Mouse (Mus musculus) mouse embryonic stem cell (cell line): ENCODE data around the gene Oas1h.

Experiments used
- in situ Hi-C, 2 experiments: fragments of 300-500 bp; cut with MboI; formaldehyde crosslinking; loops; 1 replicate in 1 of 2; 3 replicates in 1 of 2; pipeline ENCODE4 v1.14.3; 2019 to 2020; ENCODE audit warnings: low sequenced_read_pairs in 2 of 2, low pct_unique_long_range_greater_than_20kb in 1 of 2, mixed read lengths in 1 of 2; ENCODE audit not compliant: unreplicated experiment in 1 of 2

Gene Oas1h

GRCm38 (mm10) chr5:120861121-120861520 is at the start of gene Oas1h:
Gene Oas1h (plus strand): TSS chr5:120861421.
- in situ Hi-C loops: no loop called here

DNA sequence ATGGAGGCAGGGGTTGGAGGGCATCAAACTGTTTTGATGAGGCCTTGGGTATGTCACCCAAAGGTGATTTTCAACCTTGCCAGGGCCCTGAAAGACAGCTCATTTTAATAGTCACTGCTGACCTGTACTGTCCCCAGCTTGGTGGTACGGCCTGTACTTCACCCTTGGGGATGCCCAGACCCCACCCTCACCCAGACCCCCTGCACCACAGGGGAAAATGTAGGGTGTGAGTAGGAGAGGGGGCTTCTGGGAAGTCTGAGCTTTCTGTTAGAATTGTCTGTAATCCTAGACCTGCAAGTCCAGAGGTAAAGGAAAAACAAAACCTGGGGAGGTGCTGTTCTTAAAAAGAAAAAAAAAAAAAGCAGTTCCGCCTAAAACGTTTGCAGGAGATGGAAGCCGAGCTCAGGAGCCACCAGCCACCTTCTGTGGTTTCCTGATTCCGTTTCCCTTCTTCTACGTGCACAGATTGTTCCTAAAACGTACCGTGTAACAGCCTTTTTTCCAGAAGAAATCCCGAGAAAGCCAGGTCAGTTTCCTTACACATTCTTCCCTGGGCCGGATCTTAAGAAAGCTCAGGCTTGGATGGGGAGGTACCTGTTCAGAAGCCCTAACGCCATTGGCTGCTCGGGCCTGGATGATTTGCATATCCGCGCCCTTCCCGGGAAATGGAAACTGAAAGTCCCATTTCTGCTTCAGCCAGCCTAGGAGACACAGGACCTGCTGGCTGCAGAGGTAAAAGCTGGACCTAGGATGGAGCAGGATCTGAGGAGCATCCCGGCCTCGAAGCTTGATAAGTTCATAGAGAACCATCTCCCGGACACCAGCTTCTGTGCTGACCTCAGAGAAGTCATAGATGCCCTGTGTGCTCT is 49.0 kb upstream of the Oas1h start, which contains the start of gene Oas1c:
Gene Oas1c, minus strand, starts transcription at position 564 of the 869 bp plus-strand sequence.
- in situ Hi-C loops: no loop called here

DNA sequence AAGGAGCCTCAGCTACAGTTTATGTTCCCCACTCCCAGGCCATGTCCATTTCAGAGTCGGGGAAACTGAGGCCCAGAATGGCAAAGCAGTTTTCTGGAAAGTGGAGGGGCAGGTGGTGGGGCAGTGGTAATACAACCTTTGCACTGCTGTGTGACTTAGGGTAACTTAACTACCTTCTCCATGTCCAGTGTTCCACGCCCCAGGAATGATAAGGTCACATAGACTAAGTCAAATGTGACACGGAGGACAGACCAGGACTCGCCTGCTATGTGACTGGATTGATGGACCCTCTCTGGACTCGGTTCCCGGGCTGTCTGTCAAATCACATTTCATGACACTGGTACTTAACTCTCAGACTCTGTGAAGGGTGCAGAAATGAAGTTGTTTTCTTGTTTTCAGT is 48.2 kb upstream of the Oas1h start:
- in situ Hi-C loops: no loop called here

DNA sequence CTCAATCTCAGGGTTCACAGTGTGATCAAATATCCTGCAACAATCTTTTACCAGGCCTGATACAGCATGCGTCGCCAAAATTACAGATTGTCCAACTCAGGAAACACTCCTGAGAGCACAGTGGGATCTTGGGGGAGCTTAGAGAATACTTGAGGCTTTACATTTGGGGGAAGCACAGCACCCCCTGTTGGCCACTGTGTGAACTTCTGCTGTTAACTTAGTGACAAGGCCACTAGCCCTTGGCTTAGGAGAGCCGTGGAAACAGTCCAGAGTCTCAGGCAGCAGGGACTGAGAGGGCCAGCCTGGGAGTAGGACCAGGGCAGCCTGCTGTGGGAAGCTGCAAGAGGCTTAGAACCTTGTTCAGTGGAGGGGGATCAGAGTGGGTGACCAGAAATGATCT is 45.3 kb upstream of the Oas1h start:
- in situ Hi-C loops: no loop called here

- in situ Hi-C loops: no loop called here
Measured at GRCm38 (mm10) chr5:120818999-120819398, 42.2 kb upstream of the Oas1h start.

DNA sequence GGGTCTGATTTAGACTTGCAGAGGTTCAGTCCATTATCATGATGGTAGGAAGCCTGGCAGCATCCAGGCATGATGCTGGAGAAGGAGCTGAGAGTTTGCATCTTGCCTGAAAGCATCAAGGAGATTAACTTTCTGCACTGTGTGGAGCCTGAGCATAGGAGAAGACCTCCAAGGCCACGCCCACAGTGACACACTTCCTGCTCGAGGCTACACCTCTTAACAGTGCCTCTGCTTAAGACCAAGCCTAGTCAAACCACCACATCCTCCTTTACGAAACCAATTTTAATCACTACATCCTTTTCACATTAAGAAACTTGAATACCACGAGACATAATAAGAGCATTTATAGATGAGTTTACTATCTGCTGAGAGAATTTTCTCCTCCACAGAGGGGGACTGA is 30.2 kb upstream of the Oas1h start:
- in situ Hi-C loops: no loop called here

DNA sequence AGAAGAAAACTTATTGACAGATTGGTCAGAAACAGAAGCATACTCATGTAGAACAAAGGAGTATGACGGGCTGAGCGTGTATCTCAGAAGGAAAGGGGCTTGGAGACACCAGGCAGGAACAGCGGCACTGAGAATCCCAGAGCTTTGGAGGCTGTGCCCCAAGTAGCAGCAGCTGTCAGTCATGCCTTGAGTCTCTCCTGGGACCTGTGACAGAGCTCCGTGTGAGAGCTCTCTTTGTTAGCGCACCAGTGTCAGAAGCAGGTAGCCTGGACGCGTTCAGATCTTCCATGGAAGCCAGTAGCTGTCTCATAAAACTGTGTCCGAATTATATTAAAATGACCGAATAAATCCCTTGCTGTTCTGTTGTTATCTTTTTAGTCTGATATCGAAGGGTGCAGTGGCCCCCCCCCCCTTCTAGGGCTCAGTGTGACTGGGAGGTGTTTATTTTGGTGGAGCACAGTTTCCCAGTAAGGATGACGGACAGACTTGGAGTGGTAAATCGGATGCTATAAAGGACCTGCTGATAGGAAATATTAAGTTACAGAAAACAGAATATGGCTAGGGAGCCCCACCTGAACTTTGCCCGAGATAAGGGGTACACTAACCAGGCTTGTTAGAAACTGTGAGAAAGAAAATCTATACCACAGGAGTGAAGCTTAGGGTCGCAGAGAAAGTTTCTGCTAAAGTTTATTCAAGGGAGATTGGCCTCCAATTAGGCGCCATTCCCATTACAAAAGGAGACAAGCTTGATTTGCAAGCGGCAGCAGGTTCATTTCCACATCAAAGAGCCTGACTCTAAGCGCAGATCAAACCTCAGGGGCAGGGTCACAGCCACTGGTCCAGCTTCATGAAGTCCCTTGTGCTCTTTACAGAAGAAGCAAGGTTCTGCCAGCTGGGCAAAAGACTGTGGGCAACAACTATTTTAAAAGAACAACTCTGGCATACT is 27.6 kb upstream of the Oas1h start:
- in situ Hi-C loops: no loop called here

DNA sequence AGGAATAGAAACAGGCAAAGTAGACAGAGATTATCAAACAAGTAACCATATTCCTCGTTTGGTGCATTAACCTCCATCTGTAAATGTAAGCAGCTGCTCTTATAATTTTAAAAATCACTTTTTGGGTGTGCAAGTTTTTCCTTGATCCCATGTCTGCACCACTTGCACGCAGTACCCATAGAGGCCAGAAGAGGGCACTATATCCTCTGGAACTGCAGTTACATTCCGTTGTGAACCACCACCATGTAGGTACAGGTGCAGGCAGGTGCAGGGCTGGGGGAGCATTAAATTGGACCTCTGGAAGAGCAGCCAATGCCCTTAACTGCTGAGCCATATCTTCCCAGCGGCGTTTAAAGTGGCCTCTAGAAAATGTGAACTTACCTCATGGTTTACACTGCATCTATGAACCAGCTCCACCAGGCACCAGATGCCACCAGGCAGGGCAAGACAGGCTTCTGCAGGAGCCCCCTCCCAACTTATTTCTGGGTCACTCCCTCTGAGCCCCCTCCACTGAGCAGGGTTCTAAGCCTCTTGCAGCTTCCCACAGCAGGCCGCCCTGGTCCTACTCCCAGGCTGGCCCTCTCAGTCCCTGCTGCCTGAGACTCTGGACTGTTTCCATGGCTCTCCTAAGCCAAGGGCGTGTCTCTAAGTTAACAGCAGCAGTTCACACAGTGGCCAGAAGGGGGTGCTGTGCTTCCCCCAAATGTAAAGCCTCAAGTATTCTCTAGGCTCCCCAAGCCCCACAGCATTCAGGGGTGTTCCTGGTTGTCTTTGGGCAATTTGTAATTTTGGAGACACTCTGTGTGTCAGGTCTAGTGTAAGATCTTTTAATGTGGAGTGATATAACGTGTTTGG is 24.3 kb upstream of the Oas1h start:
- in situ Hi-C loops: no loop called here

DNA sequence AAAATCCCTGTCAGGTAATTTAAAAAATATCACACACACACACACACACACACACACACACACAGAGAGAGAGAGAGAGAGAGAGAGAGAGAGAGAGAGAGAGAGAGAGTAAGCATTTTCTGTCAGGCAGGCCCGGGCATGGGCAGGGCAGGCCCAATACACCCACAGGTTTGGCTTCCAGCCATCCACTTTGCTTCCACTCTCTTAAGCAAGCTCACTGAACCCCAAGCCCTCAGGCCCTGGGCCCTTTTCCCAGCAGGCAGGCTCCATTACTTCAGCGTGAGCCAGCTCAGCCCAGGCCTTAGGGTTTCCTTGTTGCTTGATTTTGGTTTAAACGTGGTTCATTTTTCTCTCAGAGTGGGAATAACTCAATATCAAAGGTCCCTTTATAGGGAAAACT is 16.5 kb upstream of the Oas1h start:
- in situ Hi-C loops: loop anchor here (10.0 kb wide), 1 partner anchor 140 kb away; no protein-coding TSS in a partner anchor

GRCm38 (mm10) chr5:120847067-120847466 is 14.2 kb upstream of the Oas1h start, which contains the start of gene Oas1f:
Gene Oas1f (plus strand): TSS chr5:120847367.
- in situ Hi-C loops: loop anchor here (10.0 kb wide), 1 partner anchor 138 kb away; no protein-coding TSS in a partner anchor

GRCm38 (mm10) chr5:120849601-120850136 is 11.6 kb upstream of the Oas1h start:
- in situ Hi-C loops: loop anchor here (10.0 kb wide), 1 partner anchor 135 kb away; no protein-coding TSS in a partner anchor

DNA sequence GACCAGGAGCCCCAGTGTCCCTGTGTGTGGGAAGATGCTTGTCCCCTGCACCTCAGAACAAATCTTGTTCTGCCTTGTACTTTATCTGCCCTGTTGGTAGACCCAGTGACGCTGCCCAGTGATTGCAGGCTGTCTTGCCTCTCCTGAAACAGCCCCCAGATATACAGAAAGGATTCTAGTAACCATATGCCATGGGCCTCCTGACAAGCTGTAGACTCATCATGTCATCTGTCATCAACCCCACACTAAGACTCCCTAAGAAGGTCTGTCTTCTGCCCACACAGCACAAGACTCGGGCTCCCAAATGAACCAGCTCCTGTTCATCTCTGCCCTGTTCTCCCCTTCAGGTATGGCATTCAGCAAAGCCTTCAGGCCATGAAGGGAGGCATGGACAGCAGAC is 2.0 kb upstream of the Oas1h start:
- in situ Hi-C loops: no loop called here

DNA sequence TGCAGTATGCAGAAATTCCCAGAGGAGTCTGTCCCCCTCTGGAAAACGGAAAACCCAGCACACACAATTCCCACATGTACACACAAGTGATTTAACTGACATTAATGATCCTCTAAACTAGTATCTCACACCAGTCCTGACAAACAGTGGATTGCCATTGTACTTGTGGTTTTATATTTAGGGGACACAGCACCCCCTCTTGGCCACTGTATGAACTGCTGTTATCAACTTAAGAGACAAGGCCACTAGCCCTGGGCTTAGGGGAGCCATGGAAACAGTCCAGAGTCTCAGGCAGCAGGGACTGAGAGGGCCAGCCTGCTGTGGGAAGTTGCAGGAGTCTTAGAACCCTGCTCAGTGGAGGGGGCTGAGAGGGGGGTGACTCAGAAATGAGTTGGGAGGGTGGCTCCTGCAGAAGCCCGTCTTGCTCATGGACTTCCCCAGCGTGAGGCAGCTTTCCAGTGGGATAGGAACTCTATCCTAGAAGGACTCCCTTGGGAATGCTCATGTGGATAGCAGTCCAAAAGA is 4.2 kb downstream of the Oas1h start:
- in situ Hi-C loops: no loop called here

DNA sequence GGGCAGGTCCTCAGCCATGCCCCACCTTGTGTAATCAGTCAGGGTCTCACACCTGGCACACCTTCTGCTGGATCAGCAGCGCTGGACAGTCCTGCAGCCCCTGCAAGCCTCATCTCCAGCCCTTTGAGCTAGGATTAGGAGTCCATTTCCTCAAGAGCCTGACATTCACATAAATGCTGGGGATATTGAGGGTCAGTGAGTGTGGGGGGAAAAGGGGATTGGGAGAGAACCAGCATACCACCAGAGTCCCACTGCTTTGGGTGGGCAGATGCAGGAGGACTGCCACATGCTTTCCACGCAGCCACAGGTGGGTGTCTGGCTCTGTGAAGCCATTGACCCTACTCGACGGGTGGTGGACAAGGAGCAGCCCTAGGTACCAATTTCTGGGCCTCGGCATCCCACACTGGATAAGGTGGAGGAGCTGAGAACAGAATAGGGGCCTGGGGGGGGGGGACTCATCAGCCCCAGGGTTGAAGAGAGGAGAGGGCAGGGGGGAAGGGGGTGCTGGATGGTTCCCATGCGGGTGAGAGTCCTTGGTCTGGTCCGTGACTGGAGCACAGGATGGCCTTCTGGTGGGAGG is 8.3 kb downstream of the Oas1h start:
- in situ Hi-C loops: no loop called here

GRCm38 (mm10) chr5:120870081-120870480 is 8.9 kb downstream of the Oas1h start:
- in situ Hi-C loops: no loop called here

DNA sequence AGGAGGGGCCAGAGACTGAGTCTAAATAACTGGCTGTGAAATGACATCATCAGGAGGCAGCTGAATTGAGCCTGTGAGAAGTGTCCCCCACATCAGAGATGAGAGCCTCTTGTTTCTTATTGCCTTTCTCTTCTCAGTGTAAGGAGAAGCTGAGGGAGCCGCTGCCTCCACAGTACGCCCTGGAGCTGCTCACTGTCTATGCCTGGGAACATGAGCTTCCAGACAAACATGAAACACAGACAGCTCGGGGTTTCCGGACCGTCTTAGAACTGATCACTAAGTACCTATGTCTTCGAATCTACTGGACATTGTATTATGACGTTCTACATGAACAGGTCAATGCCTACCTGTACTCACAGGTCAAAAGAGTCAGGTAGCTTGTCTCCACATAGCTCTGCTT is 9.6 kb downstream of the Oas1h start:
- in situ Hi-C loops: no loop called here

- in situ Hi-C loops: no loop called here
Measured at GRCm38 (mm10) chr5:120871469-120871868, 10.2 kb downstream of the Oas1h start.
